Mouse (Mus musculus) embryonic facial prominence, embryonic 15.5 days (tissue): ENCODE results near the gene Acacb. TPM values are rescaled to one million over a fixed set of nuclear protein-coding genes. Genes with fewer than 3 reads are reported as not detected.
A peak's percentile ranks its signal among the peaks of the same experiment; 100 is the strongest.

Source experiments
- ATAC-seq: fragments of 200-750 bp; cut with Nextera tagmentation; 2 replicates; pipeline ENCODE4 v1.8.0; 2017; ENCODE audit warnings: low read depth, moderate TSS enrichment; ENCODE audit not compliant: insufficient number of reproducible peaks, low FRiP score, low TSS enrichment
- H3K27ac ChIP-seq: fragments of 300-500 bp; sonication (generic); replicated peaks from 2 replicates; pipeline ENCODE4 v1.5.1; 2015; ENCODE audit warnings: mild to moderate bottlenecking, inconsistent platforms
- H3K27me3 ChIP-seq: fragments of 300-500 bp; sonication (generic); 2 replicates; pipeline ENCODE4 v1.6.1; 2015; ENCODE audit warnings: inconsistent platforms
- H3K36me3 ChIP-seq: fragments of 300-500 bp; sonication (generic); 2 replicates; pipeline ENCODE4 v1.6.1; 2015; ENCODE audit warnings: mild to moderate bottlenecking, inconsistent platforms
- H3K4me1 ChIP-seq: fragments of 300-500 bp; sonication (generic); 2 replicates; pipeline ENCODE4 v1.6.1; 2015; ENCODE audit warnings: inconsistent platforms
- H3K4me2 ChIP-seq: fragments of 300-500 bp; sonication (generic); replicated peaks from 2 replicates; pipeline ENCODE4 v1.6.1; 2015; ENCODE audit warnings: mild to moderate bottlenecking, inconsistent platforms
- H3K4me3 ChIP-seq: fragments of 300-500 bp; sonication (generic); replicated peaks from 2 replicates; pipeline ENCODE4 v1.5.1; 2015; ENCODE audit warnings: mild to moderate bottlenecking, inconsistent platforms
- H3K9ac ChIP-seq: fragments of 300-500 bp; sonication (generic); 2 replicates; pipeline ENCODE4 v1.6.1; 2015; ENCODE audit warnings: inconsistent platforms
- H3K9me3 ChIP-seq: fragments of 300-500 bp; sonication (generic); replicated peaks from 2 replicates; pipeline ENCODE4 v1.6.1; 2016; ENCODE audit warnings: inconsistent platforms
- WGBS: fragments of 180-500 bp; shearing (Covaris S2); methylation state at CpG from one replicate; pipeline ENCODE4 v1.1.7; 2015; 5-methylcytosine and 5-hydroxymethylcytosine counted together
- polyA plus RNA-seq: library from polyadenylated mRNA; unstranded; fragments of >200 nt; fragmentation: Nextera tagmentation; extraction: Ambion mirVana; gene quantifications from 2 replicates; pipeline ENCODE4 v1.2.1, GENCODE M21; 2015

The Acacb gene
- polyA plus RNA-seq, 1 experiment from 2014 or later = 2.6 TPM

- H3K4me2 ChIP-seq = no peak overlapping the region
- 43% methylated on average over 14 of the region's 14 CpGs for WGBS
These were observed 93.4 kb downstream of the Acacb start for GRCm38 (mm10) chr5:114239737-114240136.

GRCm38 (mm10) chr5:114246465-114246864 is 100.1 kb downstream of the Acacb start:
- Histone ChIP-seq H3K4me2 (no peak overlapping the region), H3K9ac (no peak overlapping the region), H3K4me1 (peaks cover 8% of the 10 kb centered on the region), H3K4me3 (no peak overlapping the region), H3K9me3 (no peaks in the 10 kb centered on the region), H3K27ac (no peak overlapping the region), H3K36me3 (no peaks in the 10 kb centered on the region), H3K27me3 (no peaks in the 10 kb centered on the region)
- WGBS = 81% methylated on average over 7 of the region's 7 CpGs
- no peak for ATAC-seq

More at GRCm38 (mm10) chr5:114239737-114240136, 93.4 kb downstream of the Acacb start:
- no peak for ATAC-seq
- Histone ChIP-seq H3K9me3 (no peaks in the 10 kb centered on the region), H3K27me3 (no peaks in the 10 kb centered on the region), H3K36me3 (no peaks in the 10 kb centered on the region), H3K4me3 (no peak overlapping the region), H3K9ac (no peak overlapping the region), H3K27ac (no peak overlapping the region), H3K4me1 (no peaks in the 10 kb centered on the region)

GRCm38 (mm10) chr5:114248174-114248589 is 101.8 kb downstream of the Acacb start:
- WGBS = 8% methylated on average over 14 of the region's 14 CpGs
- Histone ChIP-seq H3K4me1 (peaks cover 8% of the 10 kb centered on the region), H3K9me3 (no peaks in the 10 kb centered on the region), H3K27ac (no peak overlapping the region), H3K36me3 (no peaks in the 10 kb centered on the region), H3K27me3 (no peaks in the 10 kb centered on the region), H3K4me3 (no peak overlapping the region), H3K9ac (no peak overlapping the region), H3K4me2 (peak overlapping the region; percentile 39)
- ATAC-seq = 0 out of 2 replicates have a peak, but pooled peaks have one; percentile 58

- no peaks in the 10 kb centered on the region for H3K4me1 ChIP-seq
- no peaks in the 10 kb centered on the region for H3K36me3 ChIP-seq
- no peak overlapping the region for H3K9ac ChIP-seq
- 77% methylated on average over 10 of the region's 10 CpGs for WGBS
- H3K4me3 ChIP-seq = no peak overlapping the region
- no peak overlapping the region for H3K4me2 ChIP-seq
- ATAC-seq = no peak
- H3K27me3 ChIP-seq = 0 out of 2 replicates have a peak, but pooled peaks cover 3% of the 10 kb centered on the region
- H3K9me3 ChIP-seq = no peaks in the 10 kb centered on the region
- H3K27ac ChIP-seq = no peak overlapping the region
These were observed 113.2 kb downstream of the Acacb start for GRCm38 (mm10) chr5:114259495-114259894.

- no peaks in the 10 kb centered on the region for H3K9me3 ChIP-seq
These were observed 115.2 kb downstream of the Acacb start for GRCm38 (mm10) chr5:114261494-114261893.

GRCm38 (mm10) chr5:114264030-114264459 is 117.7 kb downstream of the Acacb start:
- Histone ChIP-seq H3K9me3 (no peaks in the 10 kb centered on the region), H3K4me2 (no peak overlapping the region), H3K27ac (no peak overlapping the region), H3K36me3 (no peaks in the 10 kb centered on the region), H3K4me1 (peaks cover 8% of the 10 kb centered on the region), H3K27me3 (no peaks in the 10 kb centered on the region), H3K9ac (no peak overlapping the region), H3K4me3 (no peak overlapping the region)
- no peak for ATAC-seq
- 74% methylated on average over 8 of the region's 8 CpGs for WGBS

More at GRCm38 (mm10) chr5:114261494-114261893, 115.2 kb downstream of the Acacb start:
- no peak for ATAC-seq
- Histone ChIP-seq H3K4me1 (no peaks in the 10 kb centered on the region), H3K4me2 (no peak overlapping the region), H3K27me3 (no peaks in the 10 kb centered on the region), H3K9ac (no peak overlapping the region), H3K27ac (no peak overlapping the region), H3K36me3 (no peaks in the 10 kb centered on the region), H3K4me3 (no peak overlapping the region)

- H3K9me3 ChIP-seq = no peaks in the 10 kb centered on the region
- no peak overlapping the region for H3K4me2 ChIP-seq
- H3K27ac ChIP-seq = no peak overlapping the region
- no peaks in the 10 kb centered on the region for H3K27me3 ChIP-seq
- no peak for ATAC-seq
- no peaks in the 10 kb centered on the region for H3K36me3 ChIP-seq
- no peak overlapping the region for H3K4me3 ChIP-seq
- WGBS = 79% methylated on average over 8 of the region's 8 CpGs
- H3K4me1 ChIP-seq = peaks cover 16% of the 10 kb centered on the region
- no peak overlapping the region for H3K9ac ChIP-seq
These were observed 118.5 kb downstream of the Acacb start for GRCm38 (mm10) chr5:114264791-114265190.

- Histone ChIP-seq H3K4me3 (no peak overlapping the region), H3K4me2 (no peak overlapping the region), H3K36me3 (no peaks in the 10 kb centered on the region), H3K4me1 (peaks cover 33% of the 10 kb centered on the region), H3K27ac (no peak overlapping the region), H3K27me3 (peaks cover 37% of the 10 kb centered on the region), H3K9ac (no peak overlapping the region), H3K9me3 (no peaks in the 10 kb centered on the region)
- ATAC-seq = peak; percentile 47; the same call in 1 of the 2 replicates
- WGBS = 25% methylated on average over 7 of the region's 7 CpGs
These were observed 122.3 kb downstream of the Acacb start for GRCm38 (mm10) chr5:114268646-114269045.

- WGBS = 43% methylated on average over 7 of the region's 7 CpGs
- Histone ChIP-seq H3K27ac (no peak overlapping the region), H3K4me2 (no peak overlapping the region), H3K4me1 (peaks cover 42% of the 10 kb centered on the region), H3K36me3 (no peaks in the 10 kb centered on the region), H3K9ac (no peak overlapping the region), H3K4me3 (no peak overlapping the region), H3K9me3 (no peaks in the 10 kb centered on the region), H3K27me3 (peaks cover 46% of the 10 kb centered on the region)
- ATAC-seq = no peak
These were observed 123.2 kb downstream of the Acacb start for GRCm38 (mm10) chr5:114269499-114269898.

- Histone ChIP-seq H3K9ac (no peak overlapping the region), H3K27me3 (peaks cover 50% of the 10 kb centered on the region)
These were observed 123.6 kb downstream of the Acacb start for GRCm38 (mm10) chr5:114269984-114270383.

GRCm38 (mm10) chr5:114273693-114274402 is 127.5 kb downstream of the Acacb start, which contains the start of gene Foxn4:
Gene Foxn4 (minus strand): TSS chr5:114273807.
- no peak within 1 kb of the TSS for H3K9ac ChIP-seq
- H3K4me2 ChIP-seq = peak within 1 kb of the TSS; percentile 62
- H3K4me3 ChIP-seq = peak within 1 kb of the TSS; percentile 41
- H3K27me3 ChIP-seq = peaks cover 83% of the 10 kb centered on the region
- H3K4me1 ChIP-seq = peaks cover 36% of the 10 kb centered on the region
- no peaks in the 10 kb centered on the region for H3K36me3 ChIP-seq
- H3K27ac ChIP-seq = no peak within 1 kb of the TSS
- no peaks in the 10 kb centered on the region for H3K9me3 ChIP-seq
- WGBS = under 1% methylated on average over 44 of the region's 56 CpGs
- 0 out of 2 replicates have a peak, but pooled peaks have one; percentile 16 for ATAC-seq

More at GRCm38 (mm10) chr5:114269984-114270383, 123.6 kb downstream of the Acacb start:
- Histone ChIP-seq H3K4me3 (no peak overlapping the region), H3K4me1 (peaks cover 42% of the 10 kb centered on the region), H3K4me2 (no peak overlapping the region), H3K9me3 (no peaks in the 10 kb centered on the region), H3K36me3 (no peaks in the 10 kb centered on the region), H3K27ac (no peak overlapping the region)
- 0 out of 2 replicates have a peak, but pooled peaks have one; percentile 16 for ATAC-seq
- 17% methylated on average over 12 of the region's 12 CpGs for WGBS
